Mouse (Mus musculus) MN1 (cell line): ENCODE results near the gene Pdk2.

Experiments used
- DNase-seq: peaks from one replicate; pipeline ENCODE4 v3.0.0-alpha.2; 2016; ENCODE audit warnings: low spot score

The Pdk2 gene

GRCm38 (mm10) chr11:94987341-94987740 lies 53.8 kb downstream of the Pdk2 start:
- DNase-seq: no peak

- DNase-seq: no peak
Observed at GRCm38 (mm10) chr11:94986435-94986834, 54.7 kb downstream of the Pdk2 start.

- no peak for DNase-seq
Observed at GRCm38 (mm10) chr11:94985822-94986221, 55.3 kb downstream of the Pdk2 start.

GRCm38 (mm10) chr11:94985140-94985539 lies 56.0 kb downstream of the Pdk2 start:
- no peak for DNase-seq

- DNase-seq: no peak
Observed at GRCm38 (mm10) chr11:94979462-94980179, 61.5 kb downstream of the Pdk2 start.

GRCm38 (mm10) chr11:94978947-94979346 lies 62.2 kb downstream of the Pdk2 start:
- peak; percentile 96 for DNase-seq

- no peak for DNase-seq
Observed at GRCm38 (mm10) chr11:94978178-94978915, 62.8 kb downstream of the Pdk2 start.
